Mouse (Mus musculus): ENCODE measurements around the gene Batf2.

DNA sequence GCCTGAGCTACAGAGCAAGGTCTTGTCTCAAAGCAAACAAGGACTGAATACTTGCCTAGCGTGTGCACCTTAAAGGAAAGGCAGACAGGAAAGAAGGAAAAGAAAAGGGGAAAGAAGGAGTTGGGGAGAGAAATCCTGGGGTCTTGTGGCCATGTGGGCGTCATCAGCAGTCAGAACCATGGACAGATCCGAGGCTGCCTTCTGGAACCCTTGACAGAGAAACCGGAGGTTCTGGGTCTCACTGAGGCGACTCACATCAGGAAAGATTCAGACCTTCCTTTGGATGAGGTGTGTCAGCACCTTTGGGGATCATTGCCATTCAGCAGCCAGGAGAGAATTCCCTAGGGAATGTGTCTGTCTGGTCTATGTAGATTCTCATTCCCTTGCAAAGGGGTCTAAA, 40.8 kb downstream of the Batf2 start:
- TF ChIP-seq TAL1 (IDR thresholded peaks at IDR 0.05; ENCODE audit: low read length) (no peak), GATA1 (IDR thresholded peaks at IDR 0.05; ENCODE audit: low read length) (no peak)
